Mouse (Mus musculus): ENCODE data around the gene Cep135.

DNA sequence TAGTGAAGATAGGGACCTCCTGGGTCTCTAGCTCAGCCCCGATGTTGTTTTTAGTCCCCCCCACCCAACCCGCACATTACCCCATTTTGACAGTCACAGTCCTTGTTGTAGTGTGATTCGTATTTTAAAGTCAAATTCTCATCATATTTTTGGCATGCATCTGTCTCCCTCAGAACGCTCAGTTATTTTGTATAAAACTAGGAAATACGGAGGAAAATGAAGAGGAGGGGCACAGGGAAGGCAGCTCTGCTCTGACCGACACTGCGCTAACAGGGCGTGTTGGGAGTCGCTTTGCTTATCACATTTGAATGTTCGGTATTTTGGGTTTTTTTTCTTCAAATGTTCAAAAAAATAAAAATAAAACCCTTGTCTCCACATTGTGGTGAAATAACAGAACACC is 81.7 kb downstream of the Cep135 start:
- TF ChIP-seq CTCF (IDR thresholded peaks at IDR 0.05; ENCODE audit: extremely low read depth, insufficient read length, insufficient replicate concordance, low read depth, low read length) (no peak), POLR2A (IDR thresholded peaks at IDR 0.05; ENCODE audit: low read depth, low read length) (no peak)

All from small intestine, adult 2 months (tissue).